Mouse (Mus musculus): ENCODE measurements at regions not wholly inside any gene's neighbourhood (a gene's known extent, or its start where the extent isn't known, plus 50 kb on each side); places are given as distances from the start of the nearest gene placed in this dataset.

DNA sequence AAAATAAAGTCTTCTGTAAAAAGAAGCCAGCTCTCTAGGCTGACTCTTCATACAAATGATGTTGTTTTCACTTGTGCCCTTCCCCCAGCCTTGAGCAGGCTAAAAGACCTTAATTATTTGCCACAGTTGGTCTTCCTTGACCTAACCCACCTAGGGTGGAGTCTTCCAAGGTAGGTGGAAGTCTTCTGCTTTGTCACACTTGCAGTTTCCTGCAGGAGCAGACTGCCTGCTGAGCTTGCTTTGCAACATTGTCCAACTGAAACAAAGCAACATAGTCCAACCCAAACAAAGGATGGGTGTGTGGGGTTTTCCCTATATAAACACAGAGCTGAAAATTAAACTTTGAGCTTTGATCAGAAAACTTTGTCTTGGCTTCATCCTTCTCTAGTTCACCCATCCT, 53.0 kb upstream of the Ppfia2 start:
- ATAC-seq (ENCODE audit: low TSS enrichment): no peak

Measured in frontal cortex, adult (tissue).